Mouse (Mus musculus): ENCODE measurements around the gene Glipr2. TPM values are rescaled to one million over a fixed set of nuclear protein-coding genes. Genes with fewer than 3 reads are reported as not detected.

Gene Glipr2
- polyA plus RNA-seq (2017; shearing (Covaris generic)), result 125 TPM

DNA sequence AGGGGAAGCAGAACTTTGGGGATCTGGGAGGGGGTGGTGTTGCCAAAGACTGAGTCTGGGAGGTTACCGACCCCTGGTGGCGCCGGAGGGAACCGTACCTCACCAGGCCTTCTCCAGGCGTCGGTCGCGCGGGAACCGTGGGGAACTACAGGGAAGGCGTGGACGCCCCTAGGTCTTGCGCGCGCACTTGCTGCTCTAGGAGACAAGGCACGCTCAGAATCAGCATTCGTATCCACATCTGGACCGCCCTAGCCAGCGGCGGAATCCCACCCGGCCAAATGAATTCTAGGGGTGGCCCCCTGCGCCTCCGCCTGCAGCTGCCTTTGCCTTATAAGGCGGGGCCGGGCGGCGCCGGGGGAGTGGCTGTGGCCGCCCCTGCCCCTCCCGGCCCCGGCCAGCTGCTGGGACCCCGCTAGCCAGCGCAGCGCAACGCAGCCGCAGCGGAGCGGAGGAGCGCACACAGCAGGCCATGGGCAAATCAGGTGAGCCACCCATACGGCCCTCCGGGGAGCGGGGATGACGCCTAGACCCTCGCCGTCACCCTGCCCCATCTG is at the start of gene Glipr2:
Glipr2 (plus strand) TSS at position 110 of the 554 bp plus-strand sequence.

DNA sequence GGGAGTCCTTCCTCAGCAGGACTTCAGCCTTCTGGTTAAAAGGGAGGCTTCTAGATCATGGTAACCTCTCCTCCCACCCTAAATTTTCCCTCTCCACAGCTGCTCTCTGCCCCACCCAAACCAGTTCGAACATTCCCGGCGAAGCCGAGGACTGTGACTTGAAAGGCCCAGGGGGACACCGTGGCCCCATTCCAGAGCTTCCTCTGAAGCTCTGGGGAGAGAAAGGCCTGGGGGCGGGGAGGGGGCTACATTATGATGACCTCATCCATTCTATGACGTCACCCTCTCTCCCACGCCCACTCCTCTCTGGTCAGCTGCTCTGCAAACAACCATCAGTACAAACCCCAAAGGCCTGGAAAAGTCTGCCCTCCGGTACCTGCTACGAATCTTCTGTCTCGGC is 26.0 kb downstream of the Glipr2 start, which contains the start of gene Ccin:
Ccin (plus strand) TSS at position 303 of the 400 bp plus-strand sequence.

DNA sequence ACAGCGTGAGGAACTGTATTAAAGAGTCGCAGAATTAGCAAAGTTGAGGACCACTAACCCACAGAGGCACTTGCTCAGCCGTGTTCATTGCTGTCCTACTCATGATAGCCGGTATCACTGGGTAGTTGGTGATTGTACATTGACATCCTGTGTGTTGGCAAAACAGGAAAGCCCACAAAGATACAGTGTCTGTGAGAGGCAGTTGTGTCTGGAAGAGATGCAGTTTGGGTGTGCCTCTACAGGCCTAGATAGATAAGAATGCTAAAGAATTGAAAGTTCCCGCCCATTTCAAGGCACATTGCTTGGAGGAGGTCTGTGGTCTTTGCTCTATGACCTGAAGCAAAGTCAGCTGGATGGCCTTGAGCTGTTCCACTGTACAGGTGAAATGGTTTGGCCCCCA is 46.9 kb downstream of the Glipr2 start, which contains the start of gene Clta:
Clta (plus strand) TSS at position 327 of the 400 bp plus-strand sequence.

Other genes starting within 250 kb of the Glipr2 start
- not detected for gene Olfr71, start 247.1 kb upstream of the Glipr2 start, polyA plus RNA-seq (2017; shearing (Covaris generic))
- not detected for gene Hrct1, start 230.2 kb upstream of the Glipr2 start, polyA plus RNA-seq (2017; shearing (Covaris generic))
- gene Spaar, start 227.4 kb upstream of the Glipr2 start, polyA plus RNA-seq (2017; shearing (Covaris generic)), result 0.09 TPM
- not detected for gene Olfr159, start 186.4 kb upstream of the Glipr2 start, polyA plus RNA-seq (2017; shearing (Covaris generic))
- 1.6 TPM for gene Olfr156, start 133.5 kb upstream of the Glipr2 start, polyA plus RNA-seq (2017; shearing (Covaris generic))
- 0.87 TPM for gene Olfr157, start 117.2 kb upstream of the Glipr2 start, polyA plus RNA-seq (2017; shearing (Covaris generic))
- not detected for gene Olfr155, start 105.8 kb upstream of the Glipr2 start, polyA plus RNA-seq (2017; shearing (Covaris generic))
- 6.6 TPM for gene Reck, start 81.9 kb upstream of the Glipr2 start, polyA plus RNA-seq (2017; shearing (Covaris generic))
- gene Ccin, start 26.1 kb downstream of the Glipr2 start, polyA plus RNA-seq (2017; shearing (Covaris generic)), result not detected
- gene Clta, start 47.1 kb downstream of the Glipr2 start, polyA plus RNA-seq (2017; shearing (Covaris generic)), result 207 TPM
- gene Gne, start 126.8 kb downstream of the Glipr2 start, polyA plus RNA-seq (2017; shearing (Covaris generic)), result 47.9 TPM

Measured in effector memory CD4-positive, alpha-beta T cell, adult 5 months (primary cell).